Mouse (Mus musculus) heart, embryonic 12.5 days (tissue): ENCODE measurements at regions not wholly inside any gene's neighbourhood (a gene's known extent, or its start where the extent isn't known, plus 50 kb on each side); places are given as distances from the start of the nearest gene placed in this dataset.

Source experiments
- ATAC-seq: fragments of 200-750 bp; cut with Nextera tagmentation; 2 replicates; pipeline ENCODE4 v1.8.0; 2017; ENCODE audit warnings: moderate TSS enrichment, moderate library complexity; ENCODE audit not compliant: insufficient number of reproducible peaks, low FRiP score
- H3K27ac ChIP-seq: fragments of 300-500 bp; sonication (generic); 2 replicates; pipeline ENCODE4 v1.5.1; 2016; ENCODE audit warnings: mild to moderate bottlenecking, moderate library complexity; ENCODE audit not compliant: poor library complexity, severe bottlenecking
- H3K27me3 ChIP-seq: fragments of 300-500 bp; sonication (generic); replicated peaks from 2 replicates; pipeline ENCODE4 v1.6.1; 2016; ENCODE audit warnings: mild to moderate bottlenecking, moderate library complexity
- H3K36me3 ChIP-seq: fragments of 300-500 bp; sonication (generic); 2 replicates; pipeline ENCODE4 v1.6.1; 2016; ENCODE audit warnings: mild to moderate bottlenecking, moderate library complexity
- H3K4me1 ChIP-seq: fragments of 300-500 bp; sonication (generic); replicated peaks from 2 replicates; pipeline ENCODE4 v1.6.1; 2016; ENCODE audit warnings: mild to moderate bottlenecking
- H3K4me2 ChIP-seq: fragments of 300-500 bp; sonication (generic); 2 replicates; pipeline ENCODE4 v1.6.1; 2016; ENCODE audit warnings: mild to moderate bottlenecking, moderate library complexity
- H3K4me3 ChIP-seq: fragments of 300-500 bp; sonication (generic); 2 replicates; pipeline ENCODE4 v1.5.1; 2016; ENCODE audit warnings: mild to moderate bottlenecking
- H3K9ac ChIP-seq: fragments of 300-500 bp; sonication (generic); 2 replicates; pipeline ENCODE4 v1.6.1; 2016; ENCODE audit warnings: mild to moderate bottlenecking, moderate library complexity
- H3K9me3 ChIP-seq: fragments of 300-500 bp; sonication (generic); replicated peaks from 2 replicates; pipeline ENCODE4 v1.6.1; 2016; ENCODE audit warnings: mild to moderate bottlenecking, moderate library complexity
- WGBS: fragments of 180-500 bp; shearing (Covaris S2); methylation state at CpG from one replicate; pipeline ENCODE4 v1.1.7; 2016; 5-methylcytosine and 5-hydroxymethylcytosine counted together

DNA sequence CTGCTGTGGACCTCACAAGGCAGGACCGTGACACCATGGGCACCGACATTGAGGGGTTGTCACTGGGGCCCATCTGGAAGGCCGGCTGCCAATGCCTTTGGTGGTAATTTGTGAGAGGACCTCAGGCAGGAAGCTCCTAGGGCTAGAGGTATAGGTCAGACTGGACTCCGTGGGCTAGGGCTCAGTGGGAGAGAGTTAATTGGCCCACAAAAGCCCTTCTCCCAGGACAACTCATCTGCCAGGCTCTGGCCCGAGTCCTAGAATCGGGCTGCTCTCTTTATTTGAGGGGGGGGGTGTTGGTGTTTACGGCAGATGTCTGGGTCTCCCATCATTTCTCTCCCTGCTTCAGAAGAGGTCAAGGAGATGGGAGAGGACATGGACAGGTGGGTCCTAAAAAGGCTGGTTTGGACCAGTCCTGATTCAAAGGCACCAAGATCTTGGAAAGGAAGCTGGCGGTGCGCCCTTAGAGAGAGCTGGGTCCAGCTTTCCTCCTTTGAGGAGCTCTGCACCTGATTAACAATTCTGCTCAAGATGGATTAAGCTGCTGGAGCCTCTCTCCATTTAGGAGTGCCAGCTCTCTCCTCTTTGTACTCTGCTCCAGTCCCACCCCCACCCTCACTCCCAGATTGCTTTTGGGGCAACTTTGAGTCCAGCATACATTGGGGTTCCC lies 93.5 kb downstream of the Xrcc2 start:
- Histone ChIP-seq H3K27ac (no peak overlapping the region), H3K27me3 (no peaks in the 10 kb centered on the region), H3K9ac (no peak overlapping the region), H3K9me3 (no peaks in the 10 kb centered on the region), H3K4me2 (no peak overlapping the region), H3K4me1 (no peaks in the 10 kb centered on the region), H3K36me3 (no peaks in the 10 kb centered on the region), H3K4me3 (no peak overlapping the region)
- ATAC-seq = no peak
- WGBS = 83% methylated on average over 9 of the region's 9 CpGs

DNA sequence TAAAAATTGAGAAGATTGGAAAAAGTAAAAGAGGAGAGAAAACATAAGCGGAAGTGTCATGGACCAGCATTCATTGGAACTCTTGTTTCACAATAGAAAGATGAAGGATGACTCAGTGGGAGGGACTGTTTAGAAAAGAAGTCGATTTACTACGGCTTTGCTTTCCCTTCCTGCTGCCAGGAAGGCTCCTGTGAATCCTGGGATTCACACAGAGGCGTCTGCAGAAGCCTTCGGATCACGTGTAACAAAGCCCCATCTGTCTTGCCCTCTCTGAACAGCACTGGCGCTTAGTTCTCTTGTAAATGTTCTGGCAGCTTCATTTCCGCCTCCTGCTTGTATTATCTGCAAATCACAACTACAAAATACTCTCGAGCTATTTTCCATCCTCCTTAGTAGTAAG lies 94.0 kb downstream of the Cct8l1 start:
- Histone ChIP-seq H3K4me2 (no peak overlapping the region), H3K4me1 (no peaks in the 10 kb centered on the region), H3K9me3 (no peaks in the 10 kb centered on the region), H3K27ac (no peak overlapping the region), H3K36me3 (no peaks in the 10 kb centered on the region), H3K27me3 (no peaks in the 10 kb centered on the region), H3K4me3 (no peak overlapping the region), H3K9ac (no peak overlapping the region)
- no peak for ATAC-seq
- 34% methylated on average over 9 of the region's 9 CpGs for WGBS

DNA sequence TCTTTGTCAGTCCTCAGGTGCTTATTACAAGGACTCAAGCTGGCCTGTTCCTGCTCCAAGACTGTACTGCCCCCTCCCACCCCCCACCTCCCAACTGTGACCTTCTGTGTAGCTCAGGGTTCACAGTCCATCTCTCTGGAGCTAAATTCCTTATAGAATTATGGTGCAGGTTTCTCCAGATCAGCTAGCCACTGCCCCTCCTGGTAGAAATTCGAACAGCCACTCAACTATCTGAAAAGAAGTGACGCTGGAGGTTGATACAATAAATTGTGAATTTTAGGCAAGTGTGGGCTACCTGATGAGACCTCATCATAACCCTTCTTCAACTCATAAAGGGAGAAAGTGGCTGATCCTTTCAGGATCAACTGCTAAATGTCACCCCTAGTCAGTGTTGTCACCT lies 86.3 kb downstream of the Cct8l1 start:
- WGBS = 42% methylated on average over 2 of the region's 2 CpGs
- H3K36me3 ChIP-seq = no peaks in the 10 kb centered on the region
- no peak for ATAC-seq
- no peaks in the 10 kb centered on the region for H3K4me1 ChIP-seq
- no peaks in the 10 kb centered on the region for H3K27me3 ChIP-seq
- H3K27ac ChIP-seq = no peak overlapping the region
- no peak overlapping the region for H3K4me3 ChIP-seq
- no peak overlapping the region for H3K4me2 ChIP-seq
- no peak overlapping the region for H3K9ac ChIP-seq
- H3K9me3 ChIP-seq = no peaks in the 10 kb centered on the region

DNA sequence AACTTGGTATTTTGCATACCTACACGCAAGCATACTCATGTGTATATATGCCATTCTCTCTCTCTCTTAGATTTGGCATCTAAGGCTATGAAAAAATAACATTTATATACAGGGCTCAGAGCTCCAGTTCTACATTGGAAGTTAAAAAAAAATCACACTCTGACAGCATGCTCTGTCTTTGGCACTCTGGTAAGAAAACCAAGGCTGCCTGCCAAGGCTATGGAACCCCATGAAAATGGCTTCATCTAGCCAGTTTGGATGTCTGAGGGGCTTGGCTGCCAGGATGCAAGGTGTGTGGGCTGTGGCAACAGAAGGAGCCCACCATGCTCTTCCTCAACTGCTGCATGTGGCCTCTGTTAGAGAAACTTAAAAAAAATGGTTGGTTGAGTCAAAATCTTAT lies 83.5 kb downstream of the Cct8l1 start:
- H3K36me3 ChIP-seq = no peaks in the 10 kb centered on the region
- no peak overlapping the region for H3K9ac ChIP-seq
- no peak overlapping the region for H3K4me3 ChIP-seq
- WGBS = 80% methylated on average over 1 of the region's 1 CpGs
- no peak for ATAC-seq
- H3K27me3 ChIP-seq = no peaks in the 10 kb centered on the region
- H3K4me2 ChIP-seq = no peak overlapping the region
- no peaks in the 10 kb centered on the region for H3K4me1 ChIP-seq
- no peak overlapping the region for H3K27ac ChIP-seq
- no peaks in the 10 kb centered on the region for H3K9me3 ChIP-seq

DNA sequence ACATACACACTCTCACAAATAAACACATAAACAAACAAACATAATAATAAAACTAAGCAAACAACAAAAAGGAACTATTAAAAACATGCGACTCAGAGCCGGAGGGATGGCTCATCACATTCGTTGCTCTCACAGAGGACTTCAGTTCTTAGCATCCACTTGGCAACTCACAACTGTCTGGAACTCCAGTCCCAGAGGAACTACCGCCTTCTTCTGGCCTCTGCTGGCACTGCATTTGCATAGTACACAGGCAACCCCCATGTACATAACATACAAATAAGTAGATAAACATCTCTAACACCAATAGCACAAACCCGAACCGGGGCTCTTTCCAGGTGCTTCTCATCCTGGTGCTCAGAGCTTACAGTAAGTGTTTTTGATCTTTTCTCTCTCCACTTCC lies 81.9 kb downstream of the Cct8l1 start:
- 84% methylated on average over 6 of the region's 6 CpGs for WGBS
- Histone ChIP-seq H3K9me3 (no peaks in the 10 kb centered on the region), H3K4me2 (no peak overlapping the region), H3K4me3 (no peak overlapping the region), H3K36me3 (no peaks in the 10 kb centered on the region), H3K4me1 (no peaks in the 10 kb centered on the region), H3K9ac (no peak overlapping the region), H3K27ac (no peak overlapping the region), H3K27me3 (no peaks in the 10 kb centered on the region)
- no peak for ATAC-seq

DNA sequence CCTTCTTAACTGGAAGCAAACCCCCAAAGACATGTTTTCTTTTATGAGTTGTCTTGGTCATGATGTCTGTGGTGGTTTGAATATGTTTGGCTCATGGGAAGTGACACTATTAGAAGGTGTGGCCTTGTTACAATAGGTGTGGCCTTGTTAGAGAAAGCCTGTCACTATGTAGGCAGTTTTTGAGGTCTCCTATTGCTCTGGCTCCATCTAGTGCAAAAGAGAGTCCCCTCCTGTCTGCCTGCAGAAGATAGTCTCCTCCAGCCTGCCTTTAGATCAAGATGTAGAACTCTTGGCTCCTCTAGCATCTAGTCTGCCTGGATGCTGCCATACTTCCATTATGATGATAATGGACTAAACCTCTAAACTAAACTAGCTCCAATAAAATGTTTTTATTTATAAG lies 75.8 kb downstream of the Cct8l1 start:
- Histone ChIP-seq H3K4me2 (no peak overlapping the region), H3K9ac (no peak overlapping the region), H3K4me3 (no peak overlapping the region), H3K36me3 (no peaks in the 10 kb centered on the region), H3K27me3 (no peaks in the 10 kb centered on the region), H3K27ac (no peak overlapping the region), H3K9me3 (no peaks in the 10 kb centered on the region), H3K4me1 (no peaks in the 10 kb centered on the region)
- no peak for ATAC-seq
